Mouse (Mus musculus): ENCODE measurements around the gene Gm15293. TPM values are rescaled to one million over a fixed set of nuclear protein-coding genes. Genes with fewer than 3 reads are reported as not detected.

Gm15293 gene
- not detected for total RNA-seq (2023)

DNA sequence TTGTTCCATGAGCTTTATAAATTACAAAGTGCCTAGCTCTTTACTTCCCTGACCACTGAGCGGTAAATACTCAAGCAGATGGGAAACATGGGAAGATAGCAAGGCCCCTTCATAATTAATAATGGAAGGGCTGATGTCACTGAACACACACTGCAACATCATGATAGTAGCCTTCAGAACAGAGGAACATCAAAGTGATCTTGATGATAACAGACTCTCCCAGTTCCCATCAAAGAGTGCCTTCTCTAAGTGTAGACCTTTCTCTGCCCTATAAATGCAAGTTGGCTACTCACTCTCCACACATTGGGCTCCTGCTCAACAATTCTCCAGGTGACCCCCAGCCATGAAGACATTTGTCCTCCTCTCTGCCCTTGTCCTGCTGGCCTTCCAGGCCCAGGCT is at the start of gene Gm15293:
Gm15293 (plus strand) TSS at position 301 of the 400 bp plus-strand sequence.

DNA sequence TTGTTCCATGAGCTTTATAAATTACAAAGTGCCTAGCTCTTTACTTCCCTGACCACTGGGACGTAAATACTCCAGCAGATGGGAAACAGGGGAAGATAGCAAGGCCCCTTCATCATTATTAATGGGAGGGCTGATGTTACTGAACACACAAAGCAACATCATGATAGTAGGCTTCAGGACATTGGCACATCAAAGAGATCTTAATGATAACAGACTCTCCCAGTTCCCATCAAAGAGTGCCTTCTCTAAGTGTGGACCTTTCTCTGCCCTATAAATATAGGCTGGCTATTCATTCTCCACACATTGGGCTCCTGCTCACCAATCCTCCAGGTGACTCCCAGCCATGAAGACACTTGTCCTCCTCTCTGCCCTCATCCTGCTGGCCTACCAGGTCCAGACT is 39.4 kb upstream of the Gm15293 start, which contains the start of gene Defa22:
Defa22 (plus strand) TSS at position 301 of the 400 bp plus-strand sequence.

DNA sequence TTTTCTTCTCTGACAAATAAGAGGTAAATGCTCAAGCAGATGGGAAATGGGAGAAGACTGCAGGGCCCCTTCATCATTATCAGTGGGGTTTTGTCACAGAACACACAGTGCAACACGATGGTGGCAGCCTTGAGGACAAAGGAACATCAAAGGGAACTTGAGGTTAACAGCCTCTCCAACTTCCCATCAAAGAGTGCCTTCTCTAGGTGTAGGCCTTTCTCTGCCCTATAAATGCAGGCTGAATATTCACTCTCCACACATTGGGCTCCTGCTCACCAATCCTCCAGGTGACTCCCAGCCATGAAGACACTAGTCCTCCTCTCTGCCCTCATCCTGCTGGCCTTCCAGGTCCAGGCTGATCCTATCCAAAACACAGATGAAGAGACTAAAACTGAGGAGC is 10.0 kb upstream of the Gm15293 start, which contains the start of gene Defa31:
Defa31 (plus strand) TSS at position 301 of the 400 bp plus-strand sequence.

Other genes with a start within 250 kb of the Gm15293 start
- not detected for gene Defa21, start 176.0 kb upstream of the Gm15293 start, total RNA-seq (2023)
- not detected for gene Defa23, start 146.5 kb upstream of the Gm15293 start, total RNA-seq (2023)
- not detected for gene Defa35, start 136.5 kb upstream of the Gm15293 start, total RNA-seq (2023)
- not detected for gene Defa25, start 117.1 kb upstream of the Gm15293 start, total RNA-seq (2023)
- not detected for gene Gm14851, start 105.5 kb upstream of the Gm15293 start, total RNA-seq (2023)
- not detected for gene Defa30, start 66.9 kb upstream of the Gm15293 start, total RNA-seq (2023)
- gene Defa22, start 39.3 kb upstream of the Gm15293 start, total RNA-seq (2023) = not detected
- not detected for gene Defa31, start 9.9 kb upstream of the Gm15293 start, total RNA-seq (2023)
- gene Gm15292, start 48.2 kb downstream of the Gm15293 start, total RNA-seq (2023) = not detected
- not detected for gene Defa27, start 114.0 kb downstream of the Gm15293 start, total RNA-seq (2023)
- gene Defa29, start 125.5 kb downstream of the Gm15293 start, total RNA-seq (2023) = not detected
- gene Defa2, start 177.0 kb downstream of the Gm15293 start, total RNA-seq (2023) = not detected
- gene Defa33, start 190.2 kb downstream of the Gm15293 start, total RNA-seq (2023) = not detected
- not detected for gene Defa36, start 225.8 kb downstream of the Gm15293 start, total RNA-seq (2023)